Mouse (Mus musculus): ENCODE results near the gene BC048403. TPM values are rescaled to one million over a fixed set of nuclear protein-coding genes. Genes with fewer than 3 reads are reported as not detected.

BC048403 gene
- polyA plus RNA-seq (2017; shearing (Covaris generic)) = 1 to 10 TPM; 2.2 to 3.8 TPM

DNA sequence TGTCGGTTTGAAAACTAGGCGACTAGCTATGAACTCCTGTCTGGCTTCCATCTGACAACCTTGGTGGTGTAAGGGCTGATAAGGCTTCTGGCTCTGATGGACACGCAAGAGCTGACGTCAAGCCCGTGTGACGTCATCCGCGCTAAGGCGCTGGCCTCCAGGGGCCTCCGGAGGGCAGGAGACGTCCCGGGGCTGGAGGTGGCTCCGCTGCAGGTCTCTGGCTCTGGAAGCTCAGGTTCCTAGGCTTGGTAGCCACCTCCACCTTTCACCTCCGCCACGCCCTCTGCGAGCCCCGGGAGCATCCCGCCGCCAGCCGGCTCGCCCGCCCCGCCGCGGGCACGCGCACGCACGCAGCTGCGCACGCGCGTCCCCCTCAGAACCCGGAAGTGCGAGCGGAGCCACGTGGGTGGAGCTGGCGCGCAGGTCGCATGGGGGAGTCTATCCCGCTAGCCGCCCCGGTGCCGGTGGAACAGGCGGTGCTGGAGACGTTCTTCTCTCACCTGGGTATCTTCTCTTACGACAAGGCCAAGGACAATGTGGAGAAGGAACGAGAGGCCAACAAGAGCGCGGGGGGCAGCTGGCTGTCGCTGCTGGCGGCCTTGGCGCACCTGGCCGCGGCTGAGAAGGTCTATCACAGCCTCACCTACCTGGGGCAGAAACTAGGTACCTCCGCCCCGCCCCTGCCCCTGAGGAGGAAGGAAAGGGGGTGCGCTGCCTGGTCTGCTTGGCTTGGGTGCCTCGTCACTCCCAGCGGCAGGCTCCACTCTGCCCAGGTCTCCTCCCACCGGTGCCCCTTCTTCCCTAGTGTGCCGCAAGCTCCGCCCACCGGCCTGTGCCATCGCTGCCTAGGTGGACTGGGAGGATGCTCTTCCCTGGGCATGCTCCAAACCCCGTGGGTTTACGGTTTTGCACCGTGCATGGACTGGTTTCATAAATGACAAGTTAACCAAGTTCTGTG, at the start of gene BC048403:
BC048403 (plus strand) TSS at position 390 of the 958 bp plus-strand sequence.

Other genes with a start within 250 kb of the BC048403 start
- 10 to 100 TPM; 83.8 to 85.1 TPM for gene Tbk1, start 153.2 kb upstream of the BC048403 start, polyA plus RNA-seq (2017; shearing (Covaris generic))
- gene Xpot, start 113.6 kb upstream of the BC048403 start, polyA plus RNA-seq (2017; shearing (Covaris generic)) = 10 to 100 TPM; 30.1 to 46.2 TPM
- under 1 TPM; 0.10 to 0.14 TPM for gene D930020B18Rik, start 98.3 kb upstream of the BC048403 start, polyA plus RNA-seq (2017; shearing (Covaris generic))